Mouse (Mus musculus) NIH3T3 (cell line): Measurements from ENCODE around the gene Tnip1.
A peak's percentile ranks its signal among the peaks of the same experiment; 100 is the strongest.
"Not testable (repeated sequence)": the region's sequence is repeated elsewhere in the genome, so short reads cannot be mapped to it uniquely, and the experiment has no call there.

ENCODE experiments used
- DNase-seq: peaks from one replicate; pipeline ENCODE4 v3.0.0-alpha.2; 2012; ENCODE audit warnings: low read depth

Tnip1 gene

GRCm38 (mm10) chr11:54972049-54972723 is 9.5 kb upstream of the Tnip1 start:
- DNase-seq: peak; percentile 37

- DNase-seq: no peak
Measured at GRCm38 (mm10) chr11:54971365-54972048, 8.8 kb upstream of the Tnip1 start.

- no peak for DNase-seq
Measured at GRCm38 (mm10) chr11:54965234-54965633, 2.5 kb upstream of the Tnip1 start.

- peak; percentile 26 for DNase-seq
Measured at GRCm38 (mm10) chr11:54961921-54962320, 796 bp downstream of the Tnip1 start.

- DNase-seq: no peak
Measured at GRCm38 (mm10) chr11:54961164-54961850, 1.4 kb downstream of the Tnip1 start.

GRCm38 (mm10) chr11:54960251-54960650 is 2.5 kb downstream of the Tnip1 start:
- DNase-seq: no peak

GRCm38 (mm10) chr11:54958571-54959073 is 4.1 kb downstream of the Tnip1 start:
- DNase-seq: no peak

GRCm38 (mm10) chr11:54957708-54958107 is 5.0 kb downstream of the Tnip1 start:
- not testable (repeated sequence) for DNase-seq

GRCm38 (mm10) chr11:54956912-54957311 is 5.8 kb downstream of the Tnip1 start:
- DNase-seq: no peak

GRCm38 (mm10) chr11:54955735-54956480 is 6.8 kb downstream of the Tnip1 start:
- DNase-seq: peak; percentile 99

GRCm38 (mm10) chr11:54955400-54955734 is 7.3 kb downstream of the Tnip1 start:
- not testable (repeated sequence) for DNase-seq

GRCm38 (mm10) chr11:54954716-54955115 is 8.0 kb downstream of the Tnip1 start:
- no peak for DNase-seq

- no peak for DNase-seq
Measured at GRCm38 (mm10) chr11:54953993-54954446, 8.7 kb downstream of the Tnip1 start.

GRCm38 (mm10) chr11:54952651-54953050 is 10.1 kb downstream of the Tnip1 start:
- DNase-seq: no peak

GRCm38 (mm10) chr11:54950684-54951083 is 12.0 kb downstream of the Tnip1 start:
- DNase-seq: no peak

GRCm38 (mm10) chr11:54949717-54950116 is 13.0 kb downstream of the Tnip1 start:
- DNase-seq: no peak

- no peak for DNase-seq
Measured at GRCm38 (mm10) chr11:54944702-54945101, 18.0 kb downstream of the Tnip1 start.

- DNase-seq: no peak
Measured at GRCm38 (mm10) chr11:54940056-54940455, 22.7 kb downstream of the Tnip1 start.

- no peak for DNase-seq
Measured at GRCm38 (mm10) chr11:54939501-54939900, 23.2 kb downstream of the Tnip1 start.

- DNase-seq: no peak
Measured at GRCm38 (mm10) chr11:54936771-54937140, 26.0 kb downstream of the Tnip1 start.

GRCm38 (mm10) chr11:54936035-54936770 is 26.5 kb downstream of the Tnip1 start:
- DNase-seq: peak; percentile 83
